Mouse (Mus musculus) kidney, adult 8-10 months (tissue): ENCODE results near the gene Nsg2.

ENCODE experiments used
- DNase-seq, 2 experiments: peaks; one replicate each; pipeline ENCODE4 v3.0.0; 2022

Nsg2 gene

GRCm38 (mm10) chr11:32013014-32013427 lies 12.8 kb downstream of the Nsg2 start:
- DNase-seq: no peak

- DNase-seq: no peak
Measured at GRCm38 (mm10) chr11:32013561-32013960, 13.3 kb downstream of the Nsg2 start.

GRCm38 (mm10) chr11:32018201-32018600 lies 17.9 kb downstream of the Nsg2 start:
- no peak for DNase-seq

- no peak for DNase-seq
Measured at GRCm38 (mm10) chr11:32020031-32020965, 20.0 kb downstream of the Nsg2 start.

- DNase-seq: no peak
Measured at GRCm38 (mm10) chr11:32026634-32027033, 26.4 kb downstream of the Nsg2 start.

- DNase-seq: no peak
Measured at GRCm38 (mm10) chr11:32027474-32028342, 27.4 kb downstream of the Nsg2 start.

GRCm38 (mm10) chr11:32028605-32029004 lies 28.3 kb downstream of the Nsg2 start:
- no peak for DNase-seq

- DNase-seq: no peak
Measured at GRCm38 (mm10) chr11:32029356-32029755, 29.1 kb downstream of the Nsg2 start.

GRCm38 (mm10) chr11:32031396-32031795 lies 31.1 kb downstream of the Nsg2 start:
- no peak for DNase-seq

GRCm38 (mm10) chr11:32032053-32032452 lies 31.8 kb downstream of the Nsg2 start:
- DNase-seq: no peak

GRCm38 (mm10) chr11:32035831-32036230 lies 35.6 kb downstream of the Nsg2 start:
- no peak for DNase-seq

- no peak for DNase-seq
Measured at GRCm38 (mm10) chr11:32039656-32040055, 39.4 kb downstream of the Nsg2 start.

GRCm38 (mm10) chr11:32057389-32057788 lies 57.1 kb downstream of the Nsg2 start:
- no peak for DNase-seq

- DNase-seq: no peak
Measured at GRCm38 (mm10) chr11:32057861-32058260, 57.6 kb downstream of the Nsg2 start.

- no peak for DNase-seq
Measured at GRCm38 (mm10) chr11:32061020-32061419, 60.8 kb downstream of the Nsg2 start.

- DNase-seq: no peak
Measured at GRCm38 (mm10) chr11:32061874-32062273, 61.6 kb downstream of the Nsg2 start.

GRCm38 (mm10) chr11:32063775-32064510 lies 63.7 kb downstream of the Nsg2 start:
- no peak for DNase-seq

- no peak for DNase-seq
Measured at GRCm38 (mm10) chr11:32064511-32064862, 64.2 kb downstream of the Nsg2 start.

- no peak for DNase-seq
Measured at GRCm38 (mm10) chr11:32068736-32069490, 68.7 kb downstream of the Nsg2 start.

- no peak for DNase-seq
Measured at GRCm38 (mm10) chr11:32075163-32075562, 74.9 kb downstream of the Nsg2 start.

GRCm38 (mm10) chr11:32083462-32083861 lies 83.2 kb downstream of the Nsg2 start:
- no peak for DNase-seq

- DNase-seq: no peak
Measured at GRCm38 (mm10) chr11:32086525-32086924, 86.3 kb downstream of the Nsg2 start.
